Mouse (Mus musculus) retina, embryonic 14.5 days (tissue): ENCODE results near the gene Ep300.

Experiments used
- DNase-seq: peaks from one replicate; pipeline ENCODE4 v3.0.0-alpha.2; 2015; ENCODE audit warnings: low spot score

Gene Ep300

DNA sequence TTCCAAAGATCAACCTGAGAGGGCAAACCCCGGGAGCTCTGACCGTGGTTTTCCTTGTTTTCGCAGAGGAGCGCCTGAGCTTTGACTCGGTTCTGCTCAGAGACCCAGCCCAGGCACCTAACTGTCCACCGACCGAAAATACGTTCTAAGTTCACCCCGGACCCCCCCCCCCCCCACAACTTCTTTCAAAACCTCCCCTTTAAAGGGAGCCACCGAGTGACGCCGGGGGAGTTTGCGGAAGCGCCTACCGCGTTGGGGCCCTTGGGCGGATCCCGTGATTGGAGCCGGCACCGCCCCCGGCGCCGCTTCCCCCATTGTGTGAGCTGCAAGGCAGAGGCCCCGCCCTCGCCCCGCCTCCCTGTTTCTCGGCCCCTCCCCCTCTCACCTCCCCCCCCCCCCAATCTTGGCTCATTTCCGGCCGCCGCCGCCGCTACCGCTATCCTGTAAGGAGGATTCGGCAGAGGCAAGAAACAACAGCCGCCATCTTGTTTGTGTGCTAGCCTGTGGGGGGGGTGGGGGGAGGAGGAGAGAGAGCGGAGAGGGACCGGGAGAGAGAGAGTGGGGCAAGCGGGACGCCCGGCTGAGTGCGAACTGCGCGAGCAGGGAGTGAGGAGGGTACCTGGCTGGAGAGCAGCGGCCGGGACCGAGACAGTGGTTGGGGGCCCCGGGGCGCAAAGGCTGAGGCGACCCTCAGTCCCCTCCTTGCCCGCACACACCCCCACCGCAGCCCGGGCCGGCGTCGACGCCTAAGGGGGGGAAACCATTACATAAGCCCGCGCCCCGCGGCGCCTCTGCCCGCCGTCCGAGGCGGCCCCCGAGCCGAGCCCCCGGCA lies at the start of gene Ep300:
Ep300 (plus strand) TSS at position 439 of the 833 bp plus-strand sequence.
- peak; percentile 97 for DNase-seq

DNA sequence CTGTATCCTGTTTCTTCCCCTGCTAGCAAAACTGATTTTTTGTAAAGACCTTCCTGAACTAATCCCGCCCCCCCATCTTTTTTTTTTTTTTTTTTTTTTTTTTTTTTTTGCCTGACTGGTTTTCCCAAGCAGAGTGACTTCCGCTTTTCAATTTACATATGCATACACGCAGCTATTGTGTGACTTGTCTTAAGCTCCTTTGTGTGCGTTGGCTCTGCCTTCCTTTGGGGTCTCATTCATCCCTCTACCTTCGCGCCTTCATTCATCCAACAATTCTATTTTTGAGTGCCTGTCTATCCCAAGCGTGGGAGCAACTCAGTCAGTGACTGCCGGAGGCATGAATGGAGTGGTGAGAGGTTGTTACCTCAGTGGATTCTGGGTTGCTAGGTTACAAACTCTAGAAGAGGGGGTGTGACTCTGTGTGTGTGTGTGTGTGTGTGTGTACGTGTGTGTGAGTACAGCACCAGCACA lies 49.2 kb upstream of the Ep300 start:
- no peak for DNase-seq

DNA sequence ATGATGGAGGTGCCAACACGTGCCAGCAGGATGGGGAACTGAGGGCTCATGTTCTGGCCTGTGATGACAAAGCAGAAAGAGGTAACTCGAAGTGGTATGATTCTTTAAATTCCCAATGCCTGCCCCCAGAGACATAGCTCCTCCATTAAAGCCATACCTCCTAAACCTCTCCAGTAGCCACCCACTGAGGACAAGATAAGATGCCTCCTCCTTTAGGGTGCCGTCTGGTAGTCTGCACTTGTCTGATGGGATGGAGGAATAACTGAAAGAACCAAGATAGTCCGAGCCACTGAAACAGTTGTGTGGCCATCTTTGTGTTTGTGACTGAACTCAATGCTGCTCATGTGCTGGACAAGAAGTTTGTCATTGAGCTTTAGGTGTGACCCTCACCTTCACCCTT lies 47.0 kb upstream of the Ep300 start:
- no peak for DNase-seq

DNA sequence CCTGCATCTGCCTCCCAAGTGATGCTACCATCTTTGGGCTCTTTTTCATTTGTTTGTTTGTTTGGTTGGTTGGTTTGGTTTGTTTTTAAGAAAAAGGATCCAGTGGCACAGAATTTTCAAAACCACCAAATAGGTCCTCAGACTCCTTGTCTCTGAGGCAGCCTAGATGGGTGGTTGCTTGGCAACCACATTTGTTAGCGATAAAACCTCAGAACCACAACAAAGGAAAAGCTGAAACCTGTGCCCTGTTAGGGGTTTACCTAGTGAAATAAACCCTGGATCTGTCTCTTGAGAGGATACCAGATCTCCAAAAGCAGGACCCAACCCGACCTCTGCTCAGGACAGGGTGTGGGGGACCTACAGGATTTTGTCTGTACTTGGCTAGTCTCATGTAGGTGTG lies 45.6 kb upstream of the Ep300 start:
- no peak for DNase-seq

DNA sequence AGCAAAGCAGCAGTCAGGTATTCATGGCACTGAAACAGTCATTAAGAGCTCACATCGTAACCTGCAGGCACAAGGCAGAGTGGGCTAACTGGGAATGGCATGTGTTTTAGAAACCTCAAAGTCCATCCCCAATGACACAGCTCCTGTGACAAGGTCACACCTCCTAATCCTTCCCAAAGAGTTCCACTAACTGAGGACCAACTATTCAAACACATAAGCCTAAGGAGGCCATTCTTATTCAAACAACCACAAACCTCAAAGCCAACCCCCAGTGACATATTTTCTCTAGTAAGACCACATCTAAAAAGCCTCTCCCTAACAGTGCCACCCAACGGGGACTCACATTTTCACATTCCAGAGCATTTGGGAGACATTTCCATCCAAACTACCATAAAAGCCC lies 40.2 kb upstream of the Ep300 start:
- DNase-seq = no peak

DNA sequence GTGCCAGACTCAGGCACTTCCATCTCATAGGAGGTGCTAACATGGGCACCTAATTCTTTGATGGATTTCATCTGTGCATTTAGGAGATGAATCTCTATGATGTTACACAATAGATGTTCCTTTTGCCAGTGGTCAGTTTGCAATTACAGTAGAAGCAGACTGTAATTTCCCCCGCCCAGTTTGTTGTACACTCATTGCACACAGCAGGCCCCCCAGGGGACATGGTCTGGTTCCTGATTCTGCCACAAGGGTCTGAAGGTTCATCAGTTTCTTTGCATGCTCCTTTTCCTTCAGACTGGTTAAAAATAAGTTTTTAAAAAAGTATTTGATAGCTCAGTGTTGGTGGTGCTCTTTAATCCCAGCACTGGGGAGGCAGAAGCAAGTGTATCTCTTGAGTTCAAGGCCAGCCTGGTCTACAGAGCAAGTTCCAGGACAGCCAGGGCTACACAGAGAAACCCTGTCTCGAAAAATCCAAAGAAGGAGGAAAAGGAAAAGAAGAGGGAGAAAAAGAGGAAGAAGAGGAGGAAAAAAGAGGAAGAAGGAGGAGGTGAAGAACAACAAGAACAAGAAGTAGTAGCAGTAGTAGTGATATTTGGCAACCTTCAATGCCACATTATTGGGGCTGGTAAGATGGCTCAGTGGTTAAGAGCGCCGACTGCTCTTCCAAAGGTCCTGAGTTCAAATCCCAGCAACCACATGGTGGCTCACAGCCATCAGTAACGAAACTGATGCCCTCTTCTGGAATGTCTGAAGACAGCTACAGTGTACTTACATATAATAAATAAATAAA lies 39.6 kb upstream of the Ep300 start:
- no peak for DNase-seq

DNA sequence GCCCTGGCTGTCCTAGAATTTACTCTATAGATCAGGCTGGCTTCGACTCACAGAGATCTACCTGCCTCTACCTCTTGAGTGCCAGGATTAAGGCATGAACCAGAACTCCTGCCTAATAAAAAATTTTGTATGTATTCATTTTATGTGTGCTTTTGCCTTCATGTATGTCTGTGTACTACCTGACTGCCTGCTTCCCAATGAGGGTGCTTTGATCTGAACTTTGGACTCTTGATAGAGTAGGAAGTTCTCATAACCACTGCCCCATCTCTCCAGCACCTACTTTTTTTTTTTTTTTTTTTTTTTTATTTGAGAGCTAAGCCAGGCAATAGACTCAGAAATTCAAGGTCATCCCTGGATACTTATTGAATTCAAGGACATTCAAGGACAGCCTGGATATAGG lies 31.7 kb upstream of the Ep300 start:
- no peak for DNase-seq

DNA sequence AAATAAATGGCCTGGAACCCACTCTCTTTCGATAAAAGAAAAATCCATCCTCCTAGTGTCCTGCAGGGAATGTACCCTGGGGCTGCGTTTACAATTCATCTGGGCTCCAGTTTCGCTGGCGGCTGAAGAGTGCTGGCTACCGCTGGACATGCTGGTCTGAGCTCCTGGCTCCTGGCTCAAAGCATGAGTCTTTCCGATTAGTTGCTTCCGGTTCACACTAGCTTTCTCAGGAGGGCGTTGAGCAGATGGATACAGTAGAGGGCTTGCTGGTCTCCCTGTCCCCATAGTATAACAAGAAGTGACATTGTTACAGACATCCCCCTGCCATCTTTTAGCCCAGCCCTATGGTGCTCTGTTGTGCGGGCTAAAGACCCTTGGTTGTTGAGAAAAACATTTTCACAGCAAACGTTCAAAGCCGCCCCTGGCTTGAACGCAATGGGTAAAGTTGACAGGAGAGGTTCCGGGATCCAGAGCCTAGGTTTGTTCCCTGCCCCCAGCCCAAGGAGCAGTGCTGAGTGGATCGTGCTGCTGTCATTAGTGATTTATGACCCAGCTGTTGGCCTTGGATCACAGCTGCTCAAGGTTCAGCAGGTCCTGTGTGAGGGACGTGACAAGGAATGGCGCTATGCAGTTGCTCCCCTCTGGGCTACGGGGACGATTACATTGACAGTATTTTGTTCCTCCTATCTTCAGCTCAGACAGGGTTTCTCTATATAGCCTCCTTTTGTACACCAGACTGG lies 30.4 kb upstream of the Ep300 start:
- no peak for DNase-seq

DNA sequence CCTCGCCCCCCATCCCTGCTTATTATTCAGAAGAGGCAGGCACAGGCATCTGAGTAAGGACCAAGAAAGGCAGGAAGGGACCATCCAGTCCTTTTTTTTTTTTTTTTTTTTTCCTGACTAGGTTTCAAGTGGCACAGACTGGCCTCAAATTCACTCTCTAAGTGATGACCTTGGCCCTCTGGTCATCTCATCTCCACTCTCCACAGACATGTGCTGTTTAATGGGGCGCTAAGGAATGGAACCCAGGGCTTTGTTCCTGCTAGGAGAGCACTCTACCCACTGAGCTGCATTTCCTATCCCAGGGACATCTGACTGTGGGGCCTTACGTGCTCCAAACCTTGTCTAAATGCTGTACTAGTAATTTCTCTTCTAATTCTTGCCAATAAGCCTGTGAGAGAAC lies 29.2 kb upstream of the Ep300 start:
- DNase-seq = no peak

DNA sequence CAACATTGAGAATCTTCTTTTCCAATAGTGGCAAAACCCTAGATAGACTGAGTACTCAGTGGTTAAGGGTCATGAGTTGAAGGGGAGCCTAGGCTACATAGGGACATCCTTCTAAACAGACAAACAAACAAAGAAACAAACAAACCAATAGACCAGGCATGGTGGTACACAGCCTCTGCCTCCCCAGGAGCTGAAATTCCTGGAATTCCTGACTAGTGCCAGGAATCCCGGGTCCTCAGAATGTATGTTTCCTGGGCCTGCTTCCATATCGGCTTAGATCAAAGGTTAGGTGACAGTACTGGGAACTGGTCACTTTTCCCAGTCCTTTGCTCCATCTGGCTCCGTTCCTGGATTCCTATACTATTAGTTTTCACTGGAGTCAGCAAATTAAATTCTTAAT lies 23.6 kb upstream of the Ep300 start:
- DNase-seq = no peak

DNA sequence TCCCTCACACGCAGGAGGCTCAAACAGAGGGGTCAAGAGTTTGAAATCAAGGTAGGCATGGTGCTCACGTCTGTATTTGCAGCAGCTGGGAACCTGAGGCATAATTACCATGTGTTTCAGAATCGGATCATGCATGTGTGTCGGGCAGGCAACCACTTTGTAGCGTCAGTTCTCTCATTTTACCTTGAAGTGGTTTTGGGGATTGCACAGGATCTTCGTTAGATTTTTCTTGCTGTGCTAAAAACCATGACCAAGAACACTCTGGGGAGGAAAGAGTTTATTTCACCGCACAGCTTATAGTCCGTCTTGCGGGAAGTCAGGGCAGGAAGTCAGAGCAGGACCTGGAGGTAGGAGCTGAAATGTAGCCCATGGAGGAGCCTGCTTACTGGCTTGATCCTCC lies 23.2 kb upstream of the Ep300 start:
- no peak for DNase-seq

DNA sequence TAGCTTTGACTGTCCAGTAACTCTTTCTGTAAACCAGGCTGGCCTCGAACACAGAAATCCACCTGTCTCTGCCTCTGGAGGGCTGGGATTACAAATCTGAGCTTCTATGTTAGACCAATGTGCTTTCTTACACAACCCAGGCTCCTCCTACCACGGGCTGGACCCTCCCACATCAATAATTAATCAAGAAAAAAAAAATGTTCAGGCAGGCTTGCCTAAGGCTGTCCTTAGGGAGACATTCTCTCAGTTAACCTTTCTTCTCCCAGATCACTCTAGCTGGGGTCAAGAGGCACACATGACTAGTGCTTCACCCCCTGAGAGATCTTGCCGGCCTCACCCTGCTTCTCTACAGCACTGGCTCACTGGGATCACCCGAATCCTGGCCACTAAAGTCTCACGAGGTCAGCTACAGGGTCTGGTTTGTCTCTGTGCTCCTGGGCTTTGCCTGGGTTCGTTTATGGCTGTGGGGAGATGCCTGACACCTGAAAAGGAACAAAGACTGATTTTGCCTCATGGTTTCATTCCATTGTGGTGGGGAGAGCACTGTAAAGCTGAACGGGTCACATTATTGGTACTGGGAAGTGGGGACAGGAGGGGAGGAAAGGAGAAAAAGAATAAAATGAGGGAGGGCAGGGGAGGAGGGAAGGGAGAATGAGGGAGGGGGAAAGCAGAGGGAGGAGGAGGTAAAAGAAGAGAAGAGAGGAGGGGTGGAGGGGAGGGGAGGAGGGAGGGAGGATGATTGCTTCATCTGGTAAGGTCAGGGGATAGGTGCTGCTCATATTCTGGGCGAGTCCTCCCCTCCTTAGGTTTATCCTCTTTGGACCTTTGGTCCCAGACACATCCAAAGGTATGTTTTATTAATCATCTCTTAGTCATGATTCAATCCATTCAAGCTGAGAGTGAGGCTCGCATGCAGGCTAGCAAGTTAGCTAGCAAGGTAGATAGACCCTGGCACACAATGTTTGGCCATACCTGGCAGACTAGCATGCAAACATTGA lies 22.4 kb upstream of the Ep300 start:
- DNase-seq = peak; percentile 68

DNA sequence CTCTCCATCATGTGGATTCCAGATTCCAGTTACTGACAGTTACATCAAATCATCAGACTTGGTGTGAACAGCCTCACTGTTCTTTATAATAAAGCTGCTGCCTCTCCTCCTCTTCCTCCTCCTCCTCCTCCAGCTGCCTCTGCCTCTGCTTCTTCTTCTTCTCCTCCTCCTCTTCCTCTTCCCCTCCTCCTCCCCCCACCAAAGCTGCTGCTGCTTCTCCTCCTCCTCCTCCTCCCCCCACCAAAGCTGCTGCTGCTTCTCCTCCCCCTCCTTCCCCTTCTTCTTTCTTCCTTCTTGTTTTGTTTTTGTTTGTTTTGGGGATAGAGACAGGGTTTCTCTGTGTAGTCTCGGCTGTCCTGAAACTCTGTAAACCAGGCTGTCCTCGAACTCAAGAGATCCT lies 17.1 kb upstream of the Ep300 start:
- no peak for DNase-seq

DNA sequence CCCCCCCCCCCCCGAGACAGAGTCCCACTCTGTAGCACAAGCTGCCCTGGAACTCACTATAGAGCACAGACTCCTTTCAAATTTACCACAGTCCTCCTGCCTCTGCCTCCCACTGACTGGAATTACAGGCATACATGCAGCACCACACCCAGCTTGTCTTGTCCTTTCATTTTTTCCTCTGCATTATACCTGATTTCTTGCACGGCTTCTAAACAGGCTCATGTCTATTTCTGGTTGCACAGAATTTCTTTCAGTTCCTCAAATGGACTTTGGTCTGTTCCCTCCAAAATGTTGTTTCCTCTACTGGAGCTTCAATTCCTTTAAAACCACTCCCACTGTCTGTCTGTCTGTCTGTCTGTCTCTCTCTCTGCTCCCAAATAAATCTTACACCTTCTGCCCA lies 16.6 kb upstream of the Ep300 start:
- DNase-seq = no peak

DNA sequence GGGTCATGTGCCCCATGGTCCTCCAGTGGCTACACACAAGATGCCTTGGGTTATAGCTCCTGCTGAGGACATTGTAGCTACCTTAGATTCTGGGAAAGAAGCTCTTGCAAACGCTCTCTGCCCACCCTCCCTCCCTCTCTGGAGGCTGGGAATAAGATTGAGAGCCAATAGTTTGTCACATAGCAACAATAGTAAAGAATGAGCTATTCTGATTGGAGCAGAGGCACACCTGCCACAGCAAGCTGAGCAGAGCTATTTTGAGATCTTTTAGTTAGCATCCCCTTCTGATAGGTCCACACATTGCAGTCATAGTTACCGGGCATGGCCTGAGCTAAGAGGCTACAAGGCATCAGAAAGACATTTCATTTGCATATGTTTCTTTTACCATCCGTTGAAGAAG lies 8.2 kb upstream of the Ep300 start:
- no peak for DNase-seq

DNA sequence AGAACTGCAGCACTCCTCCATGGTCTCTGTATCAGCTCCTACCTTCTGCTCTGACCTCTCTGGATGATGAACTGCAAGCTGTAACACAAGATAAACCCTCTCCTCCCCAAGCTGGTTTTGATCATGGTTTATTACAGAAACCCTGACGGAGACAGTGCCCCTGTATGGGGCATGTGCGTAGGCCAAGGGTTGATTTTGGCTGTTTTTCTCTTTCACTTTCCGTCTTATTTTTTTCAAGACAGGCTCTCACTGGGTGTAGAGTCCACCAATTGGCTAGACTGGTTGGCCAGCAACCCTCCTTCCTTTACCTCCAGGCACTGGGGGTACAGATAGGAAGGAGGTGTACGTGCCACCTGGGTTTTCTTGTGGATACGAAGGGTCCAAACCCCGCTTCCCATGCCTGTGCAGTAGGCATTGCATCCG lies 7.4 kb upstream of the Ep300 start:
- DNase-seq = no peak

DNA sequence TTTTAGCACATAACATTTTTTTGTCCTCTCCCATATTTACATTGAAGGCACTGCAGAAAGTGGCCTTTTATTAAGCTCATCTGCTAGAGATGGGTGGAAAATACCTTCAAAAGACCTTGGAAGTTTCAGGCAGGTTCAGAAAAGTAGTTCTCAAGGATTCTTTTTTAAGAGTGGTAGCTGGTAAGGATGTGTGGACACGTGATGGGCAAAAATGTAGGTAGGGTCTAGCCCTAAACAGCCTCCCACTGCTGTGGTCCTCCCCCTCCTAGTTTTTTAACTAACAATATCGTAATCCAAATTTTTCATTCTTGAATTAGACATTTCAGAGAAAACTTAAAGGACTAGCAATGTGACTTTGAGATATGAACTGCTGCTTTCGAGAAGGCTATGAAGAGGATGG lies 685 bp upstream of the Ep300 start:
- DNase-seq = no peak

DNA sequence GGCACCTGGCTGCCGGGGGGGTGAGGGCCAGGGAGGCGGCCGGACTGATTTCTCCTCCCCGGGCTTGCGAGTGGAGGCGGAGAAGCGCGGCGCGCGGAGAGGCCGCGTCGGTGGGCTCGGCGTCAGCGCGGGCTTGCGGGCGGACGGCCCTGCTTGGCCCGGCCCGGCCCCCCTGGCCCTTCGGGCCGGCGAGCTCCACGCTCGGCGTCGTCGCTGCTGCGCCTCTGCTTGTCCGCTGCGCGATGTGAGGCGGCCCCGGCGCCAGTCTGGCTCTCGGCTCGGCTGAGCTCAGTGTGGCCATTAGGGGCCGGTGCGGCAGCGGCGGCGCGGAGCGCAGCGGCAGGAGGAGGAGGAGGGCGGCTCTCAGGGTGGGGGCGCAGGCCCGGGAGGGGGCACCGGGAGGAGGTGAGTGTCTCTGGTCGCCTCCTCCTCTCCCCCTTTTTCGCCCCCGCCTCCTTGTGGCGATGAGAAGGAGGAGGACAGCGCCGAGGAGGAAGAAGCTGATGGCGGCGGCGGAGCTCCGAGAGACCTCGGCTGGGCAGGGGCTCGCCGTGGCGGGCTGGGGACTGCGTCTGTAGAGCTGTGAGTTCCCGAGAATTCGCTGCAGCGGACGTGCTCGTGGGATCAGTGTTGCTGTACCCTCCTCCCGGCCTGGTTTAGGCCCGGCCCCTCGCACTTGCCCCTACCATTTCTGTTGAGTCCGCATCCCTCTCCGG lies 753 bp downstream of the Ep300 start:
- DNase-seq = peak; percentile 78

DNA sequence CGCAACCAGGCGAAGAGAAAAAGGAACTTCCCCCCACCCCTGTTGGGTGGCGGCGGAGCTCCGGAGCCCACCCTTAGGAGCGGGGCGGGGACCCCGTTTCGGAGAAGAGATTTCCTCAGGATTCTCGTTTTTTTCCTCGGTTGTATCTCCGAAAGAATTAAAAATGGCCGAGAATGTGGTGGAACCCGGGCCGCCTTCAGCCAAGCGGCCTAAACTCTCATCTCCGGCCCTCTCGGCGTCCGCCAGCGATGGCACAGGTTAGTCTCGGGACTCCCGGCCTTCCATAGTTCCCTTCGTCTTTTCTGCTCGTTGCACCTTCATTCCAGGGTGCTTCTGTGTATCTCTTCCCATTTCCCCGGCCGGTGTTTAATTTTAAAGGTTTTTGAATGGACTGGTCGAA lies 1.3 kb downstream of the Ep300 start:
- DNase-seq = no peak

DNA sequence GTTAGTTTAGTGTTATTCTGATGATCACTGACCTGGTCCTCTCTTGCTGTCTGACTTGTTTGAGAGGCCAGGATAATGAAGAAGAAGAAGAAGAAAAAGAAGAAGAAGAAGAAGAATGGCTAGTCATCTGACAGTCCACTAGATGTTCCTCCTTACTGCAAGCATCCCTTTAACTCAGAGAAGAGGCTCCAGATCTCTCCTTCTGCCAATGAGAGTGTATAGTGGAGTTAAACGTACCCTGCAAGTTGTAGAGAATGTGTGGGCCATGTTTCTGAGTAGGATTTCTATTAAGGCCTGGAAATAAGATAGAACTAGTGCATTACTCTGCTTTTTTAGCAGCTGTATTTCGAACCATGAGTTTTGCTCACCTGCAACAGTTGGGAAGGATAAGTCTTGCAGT lies 2.5 kb downstream of the Ep300 start:
- DNase-seq = no peak
